Mouse (Mus musculus) c-Kit-positive CD71-positive TER-119-negative erythroid progenitor cells, embryonic 14.5 days (primary cell): ENCODE measurements around the gene Wdr48.

ENCODE experiments used
- DNase-seq: peaks from one replicate; pipeline ENCODE4 v3.0.0-alpha.2; 2013; ENCODE audit warnings: low read depth

The Wdr48 gene

GRCm38 (mm10) chr9:119970221-119970620 lies 75.5 kb downstream of the Wdr48 start:
- DNase-seq = no peak

GRCm38 (mm10) chr9:119970763-119971656 lies 76.3 kb downstream of the Wdr48 start:
- no peak for DNase-seq

- no peak for DNase-seq
Measured at GRCm38 (mm10) chr9:119972166-119972565, 77.5 kb downstream of the Wdr48 start.

GRCm38 (mm10) chr9:119972582-119972981 lies 77.9 kb downstream of the Wdr48 start:
- no peak for DNase-seq

- DNase-seq = no peak
Measured at GRCm38 (mm10) chr9:119973281-119973680, 78.6 kb downstream of the Wdr48 start.

GRCm38 (mm10) chr9:119973869-119974520 lies 79.3 kb downstream of the Wdr48 start:
- no peak for DNase-seq

GRCm38 (mm10) chr9:119974609-119975008 lies 79.9 kb downstream of the Wdr48 start:
- DNase-seq = no peak

- no peak for DNase-seq
Measured at GRCm38 (mm10) chr9:119975286-119975685, 80.6 kb downstream of the Wdr48 start.
